Mouse (Mus musculus): Measurements from ENCODE around the gene Trio. TPM values are rescaled to one million over a fixed set of nuclear protein-coding genes. Genes with fewer than 3 reads are reported as not detected.

Gene Trio
- total and polyA plus RNA-seq, 2 experiments from 2014 or later = 19.9 to 197 TPM

- 7% methylated on average over 24 of the region's 24 CpGs for WGBS
- H3K9me3 ChIP-seq (ENCODE audit: low read length) = no peaks in the 10 kb centered on the region
- peak overlapping the region; percentile 45 for H3K9ac ChIP-seq (replicated peaks; ENCODE audit: low read length)
- DNase-seq (ENCODE audit: low spot score) (no peak), ATAC-seq (peak; percentile 79)
- H3K27me3 ChIP-seq (ENCODE audit: insufficient read depth, low read length) = no peaks in the 10 kb centered on the region
- no peak for TF ChIP-seq CTCF (IDR thresholded peaks at IDR 0.05; ENCODE audit: low read depth)
- H3K4me1 ChIP-seq (ENCODE audit: insufficient read depth, low read length) = peaks cover 54% of the 10 kb centered on the region
- no peaks in the 10 kb centered on the region for H3K36me3 ChIP-seq (ENCODE audit: insufficient read depth, low read length)
- peak overlapping the region; percentile 25 for H3K4me3 ChIP-seq (ENCODE audit: low read length)
- H3K4me2 ChIP-seq (ENCODE audit: low read depth, low read length) = peak overlapping the region; percentile 62
- H3K27ac ChIP-seq = peak overlapping the region; percentile 89
Observed at GRCm38 (mm10) chr15:27937861-27938833, 87.5 kb downstream of the Trio start.

GRCm38 (mm10) chr15:27937003-27937860 is 88.4 kb downstream of the Trio start:
- WGBS = 5% methylated on average over 20 of the region's 20 CpGs
- Histone ChIP-seq H3K9me3 (ENCODE audit: low read length) (no peaks in the 10 kb centered on the region), H3K4me1 (ENCODE audit: insufficient read depth, low read length) (peaks cover 48% of the 10 kb centered on the region), H3K4me2 (ENCODE audit: low read depth, low read length) (peak overlapping the region; percentile 62), H3K9ac (replicated peaks; ENCODE audit: low read length) (peak overlapping the region; percentile 45), H3K36me3 (ENCODE audit: insufficient read depth, low read length) (no peaks in the 10 kb centered on the region), H3K4me3 (ENCODE audit: low read length) (peak overlapping the region; percentile 25), H3K27ac (peak overlapping the region; percentile 89), H3K27me3 (ENCODE audit: insufficient read depth, low read length) (no peaks in the 10 kb centered on the region)
- peak; percentile 94 for DNase-seq (ENCODE audit: low spot score)
- peak; percentile 56 for TF ChIP-seq CTCF (IDR thresholded peaks at IDR 0.05; ENCODE audit: low read depth)
- ATAC-seq = peak; percentile 97

DNA sequence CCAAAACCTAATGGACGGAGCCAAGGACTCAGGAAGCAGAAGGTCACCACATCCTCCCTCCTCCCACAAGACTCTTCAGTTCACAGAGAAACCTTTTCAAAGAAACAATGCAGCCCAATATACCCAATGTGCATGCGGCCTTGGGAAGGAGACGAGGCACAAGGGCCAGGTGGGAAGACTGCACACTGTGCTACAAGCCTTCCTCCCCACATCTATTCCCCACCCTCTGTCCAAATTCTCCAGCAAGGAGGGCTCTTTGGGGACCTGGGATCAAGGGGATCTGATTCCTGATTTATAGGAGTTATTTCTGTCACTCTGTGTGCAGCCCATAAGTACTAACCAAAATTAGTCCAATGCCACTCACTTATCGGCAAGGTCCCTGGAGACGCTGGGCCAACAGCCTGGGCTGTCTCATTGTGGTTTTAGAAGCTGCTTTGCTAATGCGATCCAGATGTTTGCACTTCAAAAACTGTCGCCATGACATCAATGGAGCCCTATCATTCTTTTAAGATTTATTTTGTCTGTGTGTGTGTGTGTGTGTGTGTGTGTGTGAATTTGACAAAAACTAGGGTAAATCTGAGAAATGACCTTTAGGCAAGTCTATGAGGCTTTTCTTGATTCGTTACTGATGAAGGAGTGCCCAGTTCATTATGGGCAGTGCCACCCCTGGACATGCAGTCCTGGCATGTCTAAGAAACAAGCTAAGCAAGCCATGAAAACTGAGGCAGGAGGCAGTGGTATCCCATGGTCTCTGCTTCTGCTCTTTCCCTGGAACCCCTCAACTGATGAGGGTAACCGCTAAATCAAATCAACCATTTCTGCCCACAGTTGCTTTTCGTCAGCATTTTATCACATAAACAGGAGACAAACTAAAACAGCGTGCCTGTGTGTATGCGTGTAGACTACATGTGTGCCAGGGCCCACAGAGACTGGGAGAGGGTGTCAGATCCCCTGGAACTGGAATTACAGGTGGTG is 89.6 kb downstream of the Trio start:
- 66% methylated on average over 12 of the region's 12 CpGs for WGBS
- Histone ChIP-seq H3K4me3 (ENCODE audit: low read length) (no peak overlapping the region), H3K36me3 (ENCODE audit: insufficient read depth, low read length) (no peaks in the 10 kb centered on the region), H3K27me3 (ENCODE audit: insufficient read depth, low read length) (no peaks in the 10 kb centered on the region), H3K4me2 (ENCODE audit: low read depth, low read length) (peak overlapping the region; percentile 62; the same call in 1 of the 2 replicates), H3K9me3 (ENCODE audit: low read length) (no peaks in the 10 kb centered on the region), H3K9ac (replicated peaks; ENCODE audit: low read length) (peak overlapping the region; percentile 45; the same call in 1 of the 2 replicates), H3K4me1 (ENCODE audit: insufficient read depth, low read length) (peaks cover 45% of the 10 kb centered on the region), H3K27ac (peak overlapping the region; percentile 89)
- ATAC-seq (no peak), DNase-seq (ENCODE audit: low spot score) (no peak)
- no peak for TF ChIP-seq CTCF (IDR thresholded peaks at IDR 0.05; ENCODE audit: low read depth)

DNA sequence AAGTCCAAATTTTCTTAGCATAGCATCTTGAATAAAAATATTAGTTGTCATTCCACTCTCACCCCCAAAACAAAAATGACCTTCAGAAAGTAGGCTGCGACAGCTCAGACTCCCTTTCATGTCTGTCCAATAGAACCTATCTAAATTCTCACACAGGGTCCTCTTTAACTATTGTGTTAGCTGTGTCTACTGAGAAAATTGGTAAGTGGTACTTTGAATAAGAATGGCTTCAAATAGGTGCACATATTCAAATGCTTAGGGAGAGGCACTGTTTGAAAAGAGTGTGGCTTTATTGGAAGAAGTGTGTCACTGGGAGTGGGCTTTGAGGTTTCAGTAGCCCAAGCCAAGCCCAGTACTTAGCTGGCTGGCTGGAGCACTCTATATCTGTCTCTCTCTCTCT is 92.4 kb downstream of the Trio start:
- H3K4me1 ChIP-seq (ENCODE audit: insufficient read depth, low read length) = peaks cover 28% of the 10 kb centered on the region
- H3K4me2 ChIP-seq (ENCODE audit: low read depth, low read length) = no peak overlapping the region
- H3K27me3 ChIP-seq (ENCODE audit: insufficient read depth, low read length) = no peaks in the 10 kb centered on the region
- ATAC-seq (no peak), DNase-seq (ENCODE audit: low spot score) (no peak)
- 83% methylated on average over 1 of the region's 1 CpGs for WGBS
- no peaks in the 10 kb centered on the region for H3K36me3 ChIP-seq (ENCODE audit: insufficient read depth, low read length)
- no peaks in the 10 kb centered on the region for H3K9me3 ChIP-seq (ENCODE audit: low read length)
- H3K27ac ChIP-seq = no peak overlapping the region
- H3K9ac ChIP-seq (replicated peaks; ENCODE audit: low read length) = no peak overlapping the region
- TF ChIP-seq CTCF (IDR thresholded peaks at IDR 0.05; ENCODE audit: low read depth) = no peak
- no peak overlapping the region for H3K4me3 ChIP-seq (ENCODE audit: low read length)

DNA sequence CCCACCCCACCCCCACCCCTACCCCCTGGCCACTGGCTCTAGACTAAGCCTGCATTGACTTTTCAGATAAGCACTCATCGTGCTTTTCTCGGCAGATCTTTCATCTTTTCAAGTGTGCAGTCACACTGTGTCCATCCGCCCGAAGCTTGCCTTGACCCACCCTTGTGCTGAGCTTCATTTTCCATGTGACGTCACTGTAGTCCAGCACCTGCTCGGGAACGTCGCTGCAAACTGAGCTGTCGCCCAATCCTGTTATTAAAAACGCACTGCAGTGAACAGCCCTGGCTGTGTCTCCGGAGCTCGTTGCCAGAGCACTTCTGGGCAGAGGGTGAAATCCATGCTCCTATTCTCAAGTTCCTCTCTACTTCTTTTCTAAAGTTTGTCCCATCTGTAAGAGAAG is 93.8 kb downstream of the Trio start:
- DNase-seq (ENCODE audit: low spot score) = no peak
- H3K27ac ChIP-seq = no peak overlapping the region
- no peak overlapping the region for H3K4me2 ChIP-seq (ENCODE audit: low read depth, low read length)
- no peaks in the 10 kb centered on the region for H3K9me3 ChIP-seq (ENCODE audit: low read length)
- no peaks in the 10 kb centered on the region for H3K36me3 ChIP-seq (ENCODE audit: insufficient read depth, low read length)
- TF ChIP-seq CTCF (IDR thresholded peaks at IDR 0.05; ENCODE audit: low read depth) = no peak
- peaks cover 16% of the 10 kb centered on the region for H3K4me1 ChIP-seq (ENCODE audit: insufficient read depth, low read length)
- no peak overlapping the region for H3K9ac ChIP-seq (replicated peaks; ENCODE audit: low read length)
- ATAC-seq = no peak
- H3K4me3 ChIP-seq (ENCODE audit: low read length) = no peak overlapping the region
- no peaks in the 10 kb centered on the region for H3K27me3 ChIP-seq (ENCODE audit: insufficient read depth, low read length)
- 68% methylated on average over 12 of the region's 12 CpGs for WGBS

DNA sequence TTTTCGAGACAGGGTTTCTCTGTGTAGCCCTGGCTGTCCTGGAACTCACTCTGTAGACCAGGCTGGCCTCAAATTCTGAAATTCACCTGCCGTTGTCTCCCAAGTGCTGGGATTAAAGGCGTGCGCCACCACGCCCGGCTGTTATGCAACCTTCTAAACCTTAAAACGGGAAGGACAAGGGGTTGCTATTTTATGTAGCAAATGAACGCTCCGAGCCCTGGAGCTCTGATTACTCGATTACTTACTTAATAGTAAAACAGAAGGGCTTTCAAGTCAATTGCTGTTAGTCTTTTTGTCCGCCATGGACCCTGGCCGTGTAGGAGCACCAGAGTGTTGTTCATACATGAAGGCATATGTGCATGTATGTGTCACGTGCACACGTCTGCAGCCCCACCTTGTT is 94.2 kb downstream of the Trio start:
- no peak overlapping the region for H3K9ac ChIP-seq (replicated peaks; ENCODE audit: low read length)
- no peak overlapping the region for H3K4me2 ChIP-seq (ENCODE audit: low read depth, low read length)
- no peak for ATAC-seq
- H3K36me3 ChIP-seq (ENCODE audit: insufficient read depth, low read length) = no peaks in the 10 kb centered on the region
- H3K4me3 ChIP-seq (ENCODE audit: low read length) = no peak overlapping the region
- no peak overlapping the region for H3K27ac ChIP-seq
- H3K4me1 ChIP-seq (ENCODE audit: insufficient read depth, low read length) = peaks cover 13% of the 10 kb centered on the region
- no peak for TF ChIP-seq CTCF (IDR thresholded peaks at IDR 0.05; ENCODE audit: low read depth)
- no peaks in the 10 kb centered on the region for H3K27me3 ChIP-seq (ENCODE audit: insufficient read depth, low read length)
- no peaks in the 10 kb centered on the region for H3K9me3 ChIP-seq (ENCODE audit: low read length)
- DNase-seq (ENCODE audit: low spot score) = no peak
- 93% methylated on average over 14 of the region's 14 CpGs for WGBS

All from hindbrain, postnatal 0 days (tissue).